Mouse (Mus musculus) NIH3T3 (cell line): ENCODE results near the gene Ankrd36.
"Not testable (repeated sequence)": the region's sequence is repeated elsewhere in the genome, so short reads cannot be mapped to it uniquely, and the experiment has no call there.

Experiments
- DNase-seq: peaks from one replicate; pipeline ENCODE4 v3.0.0-alpha.2; 2012; ENCODE audit warnings: low read depth

Ankrd36 gene

GRCm38 (mm10) chr11:5569474-5569873, at the start of gene Ankrd36:
Gene Ankrd36 (plus strand): TSS chr11:5569684.
- DNase-seq = no peak

- DNase-seq = peak; percentile 98
Observed at GRCm38 (mm10) chr11:5520412-5521265, 48.8 kb upstream of the Ankrd36 start, which contains the start of gene Xbp1. Gene Xbp1 (plus strand): TSS chr11:5520659.

GRCm38 (mm10) chr11:5521266-5521515, 48.3 kb upstream of the Ankrd36 start:
- DNase-seq = no peak

GRCm38 (mm10) chr11:5521516-5522291, 47.8 kb upstream of the Ankrd36 start:
- peak; percentile 93 for DNase-seq

GRCm38 (mm10) chr11:5522798-5523415, 46.6 kb upstream of the Ankrd36 start:
- no peak for DNase-seq

GRCm38 (mm10) chr11:5525418-5525817, 44.1 kb upstream of the Ankrd36 start:
- DNase-seq = no peak

- no peak for DNase-seq
Observed at GRCm38 (mm10) chr11:5526573-5527439, 42.7 kb upstream of the Ankrd36 start.

GRCm38 (mm10) chr11:5527865-5528523, 41.5 kb upstream of the Ankrd36 start:
- DNase-seq = no peak

- peak; percentile 52 for DNase-seq
Observed at GRCm38 (mm10) chr11:5528841-5529240, 40.6 kb upstream of the Ankrd36 start.

GRCm38 (mm10) chr11:5530172-5530571, 39.3 kb upstream of the Ankrd36 start:
- DNase-seq = no peak

GRCm38 (mm10) chr11:5530717-5531116, 38.8 kb upstream of the Ankrd36 start:
- no peak for DNase-seq

- DNase-seq = no peak
Observed at GRCm38 (mm10) chr11:5533108-5533507, 36.4 kb upstream of the Ankrd36 start.

- DNase-seq = not testable (repeated sequence)
Observed at GRCm38 (mm10) chr11:5537454-5537853, 32.0 kb upstream of the Ankrd36 start.

- DNase-seq = no peak
Observed at GRCm38 (mm10) chr11:5540331-5540730, 29.2 kb upstream of the Ankrd36 start.

GRCm38 (mm10) chr11:5541230-5541798, 28.2 kb upstream of the Ankrd36 start:
- DNase-seq = peak; percentile 32

- DNase-seq = peak; percentile 92
Observed at GRCm38 (mm10) chr11:5541799-5542481, 27.5 kb upstream of the Ankrd36 start, which contains the start of gene Ccdc117. Gene Ccdc117 (minus strand): TSS chr11:5542187.

GRCm38 (mm10) chr11:5542482-5543185, 26.9 kb upstream of the Ankrd36 start:
- no peak for DNase-seq

- no peak for DNase-seq
Observed at GRCm38 (mm10) chr11:5543281-5543680, 26.2 kb upstream of the Ankrd36 start.

GRCm38 (mm10) chr11:5544709-5545108, 24.8 kb upstream of the Ankrd36 start:
- DNase-seq = not testable (repeated sequence)

- DNase-seq = no peak
Observed at GRCm38 (mm10) chr11:5545457-5545856, 24.0 kb upstream of the Ankrd36 start.
